Mouse (Mus musculus) liver, embryonic 14.5 days (tissue): ENCODE data around the gene Mrc1. TPM values are rescaled to one million over a fixed set of nuclear protein-coding genes. Genes with fewer than 3 reads are reported as not detected.

Experiments used
- ATAC-seq: fragments of 200-750 bp; cut with Nextera tagmentation; 2 replicates; pipeline ENCODE4 v1.8.0; 2017; ENCODE audit warnings: moderate number of reproducible peaks, mild to moderate bottlenecking, moderate library complexity; ENCODE audit not compliant: insufficient read depth
- DNase-seq, 3 experiments: peaks; one replicate each; pipeline ENCODE4 v3.0.0-alpha.2; 2012 to 2013; ENCODE audit warnings: low read depth in 3 of 3, low spot score in 3 of 3
- H3K27ac ChIP-seq: fragments of 300-500 bp; sonication (generic); 2 replicates; pipeline ENCODE4 v1.5.1; 2014; ENCODE audit warnings: moderate library complexity, mild to moderate bottlenecking, control low read depth, inconsistent platforms
- H3K27me3 ChIP-seq: fragments of 300-500 bp; sonication (generic); 2 replicates; pipeline ENCODE4 v1.6.1; 2014; ENCODE audit warnings: mild to moderate bottlenecking, low read length, moderate library complexity; ENCODE audit not compliant: control insufficient read depth, insufficient read depth
- H3K36me3 ChIP-seq: fragments of 300-500 bp; sonication (generic); replicated peaks from 2 replicates; pipeline ENCODE4 v1.6.1; 2014; ENCODE audit warnings: low read depth; ENCODE audit not compliant: control insufficient read depth, insufficient read depth
- H3K4me1 ChIP-seq, 2 experiments: fragments of 200-500 bp in 1 of 2; fragments of 300-500 bp in 1 of 2; sonication (generic) in 1 of 2; replicated peaks; 2 replicates each; pipeline ENCODE4 v1.6.1; 2012 to 2014; ENCODE audit warnings: antibody characterized with exemption in 1 of 2, inconsistent platforms in 1 of 2, low read length in 1 of 2; ENCODE audit not compliant: control insufficient read depth in 2 of 2, insufficient read depth in 2 of 2
- H3K4me2 ChIP-seq: fragments of 300-500 bp; sonication (generic); 2 replicates; pipeline ENCODE4 v1.6.1; 2014; ENCODE audit warnings: low read depth, mild to moderate bottlenecking, control low read depth, moderate library complexity
- H3K4me3 ChIP-seq, 2 experiments: fragments of 200-500 bp in 1 of 2; fragments of 300-500 bp in 1 of 2; sonication (generic) in 1 of 2; 2 replicates each; pipeline ENCODE4 v1.5.1; 2012 to 2014; ENCODE audit warnings: low read depth in 2 of 2, low read length in 2 of 2, mild to moderate bottlenecking in 2 of 2, control low read depth in 1 of 2, inconsistent platforms in 1 of 2, moderate library complexity in 1 of 2; ENCODE audit not compliant: insufficient read depth in 1 of 2
- H3K9ac ChIP-seq: fragments of 300-500 bp; sonication (generic); replicated peaks from 2 replicates; pipeline ENCODE4 v1.6.1; 2014; ENCODE audit warnings: mild to moderate bottlenecking, control low read depth, moderate library complexity
- H3K9me3 ChIP-seq: fragments of 300-500 bp; sonication (generic); 2 replicates; pipeline ENCODE4 v1.6.1; 2016; ENCODE audit warnings: low read length, mixed read lengths; ENCODE audit not compliant: control insufficient read depth
- CTCF ChIP-seq: IDR thresholded peaks from 2 replicates; pipeline ENCODE4 v1.5.1; 2016; ENCODE audit warnings: antibody characterized with exemption, low read depth, control low read depth
- EP300 ChIP-seq: IDR thresholded peaks from 2 replicates; pipeline ENCODE4 v1.6.1; 2016; ENCODE audit warnings: antibody characterized with exemption, low read depth
- WGBS: fragments of 180-500 bp; shearing (Covaris S2); extraction: QIAGEN DNeasy Blood & Tissue Kit; methylation state at CpG from one replicate; pipeline ENCODE4 v1.1.7; 2014; ENCODE audit not compliant: insufficient replicate concordance; 5-methylcytosine and 5-hydroxymethylcytosine counted together
- polyA plus RNA-seq, 2 experiments: library from polyadenylated mRNA; depleted of rRNA in 1 of 2; stranded (reverse) in 1 of 2; unstranded in 1 of 2; fragments of >200 nt; fragmentation: Nextera tagmentation in 1 of 2; extraction: Ambion mirVana in 1 of 2; gene quantifications; 2 replicates each; pipeline versions ENCODE4 v1.2.1 to v1.2.3; 2012 to 2014

The Mrc1 gene
- polyA plus RNA-seq, 2 experiments = 5.6 to 8.1 TPM

GRCm38 (mm10) chr2:14251938-14252337 is 22.7 kb downstream of the Mrc1 start:
- Histone ChIP-seq H3K4me2 (no peak overlapping the region), H3K4me1 (no peaks in the 10 kb centered on the region), H3K36me3 (no peaks in the 10 kb centered on the region), H3K27me3 (no peaks in the 10 kb centered on the region), H3K4me3 (no peak overlapping the region), H3K9me3 (no peaks in the 10 kb centered on the region), H3K9ac (no peak overlapping the region), H3K27ac (no peak overlapping the region)
- DNase-seq = no peak
- no peak for TF ChIP-seq EP300
- TF ChIP-seq CTCF = no peak
- no peak for ATAC-seq
- WGBS = 64% methylated on average over 3 of the region's 3 CpGs

GRCm38 (mm10) chr2:14258345-14258850 is 29.2 kb downstream of the Mrc1 start:
- Histone ChIP-seq H3K4me2 (no peak overlapping the region), H3K4me1 (no peaks in the 10 kb centered on the region), H3K27me3 (no peaks in the 10 kb centered on the region), H3K9ac (no peak overlapping the region), H3K4me3 (no peak overlapping the region), H3K36me3 (no peaks in the 10 kb centered on the region), H3K27ac (no peak overlapping the region), H3K9me3 (no peaks in the 10 kb centered on the region)
- ATAC-seq (no peak), DNase-seq (no peak)
- no peak for TF ChIP-seq CTCF

- ATAC-seq (no peak), DNase-seq (no peak)
- Histone ChIP-seq H3K9ac (no peak overlapping the region), H3K27ac (no peak overlapping the region), H3K9me3 (no peaks in the 10 kb centered on the region), H3K4me1 (no peaks in the 10 kb centered on the region), H3K27me3 (no peaks in the 10 kb centered on the region), H3K36me3 (no peaks in the 10 kb centered on the region), H3K4me2 (no peak overlapping the region), H3K4me3 (no peak overlapping the region)
- 50% methylated on average over 1 of the region's 1 CpGs for WGBS
- no peak for TF ChIP-seq EP300
- TF ChIP-seq CTCF = no peak
Measured at GRCm38 (mm10) chr2:14262090-14262489, 32.9 kb downstream of the Mrc1 start.

- 26% methylated on average over 1 of the region's 1 CpGs for WGBS
- no peak overlapping the region for H3K4me3 ChIP-seq
- H3K36me3 ChIP-seq = no peaks in the 10 kb centered on the region
- no peak overlapping the region for H3K27ac ChIP-seq
- DNase-seq = no peak
- no peak overlapping the region for H3K4me2 ChIP-seq
- no peak for ATAC-seq
- H3K27me3 ChIP-seq = no peaks in the 10 kb centered on the region
- H3K4me1 ChIP-seq = no peaks in the 10 kb centered on the region
- no peak overlapping the region for H3K9ac ChIP-seq
- TF ChIP-seq CTCF (no peak), EP300 (no peak)
- H3K9me3 ChIP-seq = no peaks in the 10 kb centered on the region
Measured at GRCm38 (mm10) chr2:14269160-14269559, 40.0 kb downstream of the Mrc1 start.

- TF ChIP-seq CTCF (no peak), EP300 (no peak)
- Histone ChIP-seq H3K4me1 (no peaks in the 10 kb centered on the region), H3K27me3 (no peaks in the 10 kb centered on the region), H3K36me3 (no peaks in the 10 kb centered on the region), H3K9me3 (no peaks in the 10 kb centered on the region), H3K9ac (no peak overlapping the region), H3K4me3 (no peak overlapping the region), H3K27ac (no peak overlapping the region), H3K4me2 (no peak overlapping the region)
- DNase-seq = no peak
- WGBS = 42% methylated on average over 1 of the region's 1 CpGs
- ATAC-seq = no peak
Measured at GRCm38 (mm10) chr2:14272088-14272487, 42.9 kb downstream of the Mrc1 start.

GRCm38 (mm10) chr2:14275796-14276195 is 46.6 kb downstream of the Mrc1 start:
- no peak for ATAC-seq
- whole genome bisulfite sequencing = 57% methylated on average over 5 of the region's 5 CpGs

More at GRCm38 (mm10) chr2:14275796-14276195, 46.6 kb downstream of the Mrc1 start:
- Histone ChIP-seq H3K9ac (no peak overlapping the region), H3K4me1 (no peaks in the 10 kb centered on the region), H3K4me3 (no peak overlapping the region), H3K36me3 (no peaks in the 10 kb centered on the region), H3K27ac (no peak overlapping the region), H3K9me3 (no peaks in the 10 kb centered on the region), H3K4me2 (no peak overlapping the region), H3K27me3 (no peaks in the 10 kb centered on the region)
- TF ChIP-seq EP300 (no peak), CTCF (no peak)
- no peak for DNase-seq
